ENCODE assay signal across 1 mouse cellular context in the genomic region with DNA sequence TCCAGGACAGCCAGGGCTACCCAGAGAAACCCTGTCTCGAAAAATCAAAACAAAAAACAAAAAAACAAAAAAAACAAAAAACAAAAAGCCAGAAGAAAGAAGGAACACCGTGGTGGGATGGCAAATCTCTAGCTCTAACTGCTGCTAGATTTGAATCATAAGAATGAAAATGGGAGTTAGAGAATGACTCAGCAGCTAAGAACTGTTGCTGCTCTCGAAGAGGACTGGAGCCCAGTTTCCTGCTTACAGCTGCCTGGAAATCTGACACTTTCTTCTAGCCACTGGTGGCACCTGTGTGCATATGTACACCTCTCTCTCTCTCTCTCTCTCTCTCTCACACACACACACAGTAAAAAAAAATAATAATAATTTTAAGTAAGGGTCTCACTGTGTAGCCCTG.
TF ChIP-seq lines count a peak whose summit lies in the region.

No protein-coding gene starts in this region.

TF ChIP-seq in MEL, 35 proteins besides CTCF, POLR2A, EP300 and RAD21:
- TF ChIP-seq MYB (IDR thresholded peaks at IDR 0.05; ENCODE audit: low read depth, low read length): peak; percentile 78
- peak; percentile 71; the same call in 1 of the 2 replicates for TF ChIP-seq ZKSCAN1 (IDR thresholded peaks at IDR 0.05; ENCODE audit: low read depth, low read length)
- TF ChIP-seq ZC3H11A (IDR thresholded peaks at IDR 0.05; ENCODE audit: low read depth, low read length): no peak
- TF ChIP-seq NELFE (IDR thresholded peaks at IDR 0.05; ENCODE audit: low read depth, low read length): peak; percentile 37; the same call in 1 of the 2 replicates
- peak; percentile 7; the same call in 1 of the 2 replicates for TF ChIP-seq CHD1 (IDR thresholded peaks at IDR 0.05; ENCODE audit: low read depth, low read length)
- TF ChIP-seq GABPA (IDR thresholded peaks at IDR 0.05; ENCODE audit: low read depth, low read length): peak; percentile 95
- TF ChIP-seq ETS1 (IDR thresholded peaks at IDR 0.05; ENCODE audit: low read depth, low read length): peak; percentile 86
- TF ChIP-seq ELF1 (IDR thresholded peaks at IDR 0.05; ENCODE audit: low read depth, low read length): no peak
- TF ChIP-seq BHLHE40 (IDR thresholded peaks at IDR 0.05; ENCODE audit: borderline replicate concordance, low read depth, low read length): peak; percentile 44; the same call in 1 of the 2 replicates
- TF ChIP-seq NRF1 (IDR thresholded peaks at IDR 0.05; ENCODE audit: insufficient read depth, low read depth, low read length, poor library complexity, severe bottlenecking): no peak
- peak; percentile 92 for TF ChIP-seq RCOR1 (IDR thresholded peaks at IDR 0.05; ENCODE audit: low read depth, low read length)
- TF ChIP-seq TCF12 (IDR thresholded peaks at IDR 0.05; ENCODE audit: low read depth, low read length): peak; percentile 50; the same call in 1 of the 2 replicates
- TF ChIP-seq MAFK (IDR thresholded peaks at IDR 0.05; ENCODE audit: borderline replicate concordance, low read depth, low read length): peak; percentile 73
